Mouse (Mus musculus) MEL (cell line): ENCODE data around the gene Thbs1. TPM values are rescaled to one million over a fixed set of nuclear protein-coding genes. Genes with fewer than 3 reads are reported as not detected.

Experiments used
- DNase-seq: peaks from one replicate; pipeline ENCODE4 v3.0.0; 2011; ENCODE audit warnings: low read depth, low spot score
- H3K27ac ChIP-seq: 2 replicates; pipeline ENCODE4 v1.5.1; 2012; ENCODE audit warnings: low read depth, mild to moderate bottlenecking, control low read depth, low read length, moderate library complexity; ENCODE audit not compliant: control insufficient read depth
- H3K27me3 ChIP-seq, 2 experiments: fragments of 150-350 bp in 1 of 2; sonication (generic) in 1 of 2; 2 replicates each; pipeline ENCODE4 v1.6.1; 2012; ENCODE audit warnings: low read length in 2 of 2, mild to moderate bottlenecking in 2 of 2, improper control_type of control experiment in 1 of 2, moderate library complexity in 1 of 2; ENCODE audit not compliant: insufficient read depth in 2 of 2, control insufficient read depth in 1 of 2
- H3K36me3 ChIP-seq, 2 experiments: 2 replicates each; pipeline ENCODE4 v1.6.1; 2012 to 2014; ENCODE audit warnings: low read length in 2 of 2, improper control_type of control experiment in 1 of 2, inconsistent platforms in 1 of 2, mild to moderate bottlenecking in 1 of 2; ENCODE audit not compliant: insufficient read depth in 2 of 2, control insufficient read depth in 1 of 2
- H3K4me1 ChIP-seq, 2 experiments: fragments of 150-350 bp in 1 of 2; sonication (generic) in 1 of 2; 2 replicates each; pipeline ENCODE4 v1.6.1; 2012; ENCODE audit warnings: low read length in 2 of 2, improper control_type of control experiment in 1 of 2, mild to moderate bottlenecking in 1 of 2; ENCODE audit not compliant: insufficient read depth in 2 of 2, control insufficient read depth in 1 of 2
- H3K4me3 ChIP-seq, 2 experiments: fragments of 150-350 bp in 1 of 2; sonication (generic) in 1 of 2; 2 replicates each; pipeline ENCODE4 v1.5.1; 2012; ENCODE audit warnings: low read depth in 2 of 2, low read length in 2 of 2, mild to moderate bottlenecking in 2 of 2, moderate library complexity in 2 of 2, control low read depth in 1 of 2, improper control_type of control experiment in 1 of 2; ENCODE audit not compliant: control insufficient read depth in 1 of 2, insufficient read depth in 1 of 2
- H3K79me2 ChIP-seq: 2 replicates; pipeline ENCODE4 v1.6.1; 2012; ENCODE audit warnings: mild to moderate bottlenecking, low read length, moderate library complexity; ENCODE audit not compliant: control insufficient read depth, poor library complexity, insufficient read depth
- H3K9ac ChIP-seq: 2 replicates; pipeline ENCODE4 v1.6.1; 2012; ENCODE audit warnings: low read depth, mild to moderate bottlenecking, control low read depth, low read length, moderate library complexity; ENCODE audit not compliant: control insufficient read depth, poor library complexity, severe bottlenecking
- H3K9me3 ChIP-seq: fragments of 150-350 bp; sonication (generic); replicated peaks from 2 replicates; pipeline ENCODE4 v1.6.1; 2012; ENCODE audit warnings: mild to moderate bottlenecking, low read length, improper control_type of control experiment, moderate library complexity; ENCODE audit not compliant: insufficient read depth
- BHLHE40 ChIP-seq: IDR thresholded peaks from 2 replicates; pipeline ENCODE4 v1.6.1; 2012; ENCODE audit warnings: low read depth, mild to moderate bottlenecking, inconsistent platforms, low read length, improper control_type of control experiment, borderline replicate concordance
- CHD1 ChIP-seq: IDR thresholded peaks from 2 replicates; pipeline ENCODE4 v1.6.1; 2012; ENCODE audit warnings: low read depth, mild to moderate bottlenecking, inconsistent platforms, low read length, improper control_type of control experiment
- CTCF ChIP-seq, 3 experiments: IDR thresholded peaks in 2 of 3; conservative IDR thresholded peaks in 1 of 3; 2 replicates each; pipeline ENCODE4 v1.5.1; 2011 to 2012; ENCODE audit warnings: low read length in 3 of 3, low read depth in 2 of 3, mild to moderate bottlenecking in 2 of 3, improper control_type of control experiment in 1 of 3, inconsistent platforms in 1 of 3, mixed read lengths in 1 of 3, moderate library complexity in 1 of 3; ENCODE audit not compliant: control insufficient read depth in 1 of 3, insufficient read depth in 1 of 3, poor library complexity in 1 of 3, severe bottlenecking in 1 of 3
- E2F4 ChIP-seq: IDR thresholded peaks from 2 replicates; pipeline ENCODE4 v1.6.1; 2011; ENCODE audit warnings: low read depth, low read length, improper control_type of control experiment, borderline replicate concordance
- ELF1 ChIP-seq: IDR thresholded peaks from 2 replicates; pipeline ENCODE4 v1.6.1; 2014; ENCODE audit warnings: low read depth, mild to moderate bottlenecking, inconsistent platforms, low read length, improper control_type of control experiment, moderate library complexity
- ETS1 ChIP-seq: IDR thresholded peaks from 2 replicates; pipeline ENCODE4 v1.6.1; 2012; ENCODE audit warnings: low read depth, mild to moderate bottlenecking, inconsistent platforms, low read length, improper control_type of control experiment, moderate library complexity
- GATA1 ChIP-seq: IDR thresholded peaks from 2 replicates; pipeline ENCODE4 v1.6.1; 2011; ENCODE audit warnings: low read depth, low read length, improper control_type of control experiment
- HCFC1 ChIP-seq: IDR thresholded peaks from 2 replicates; pipeline ENCODE4 v1.6.1; 2012; ENCODE audit warnings: low read depth, mild to moderate bottlenecking, inconsistent platforms, low read length, improper control_type of control experiment, moderate library complexity
- KAT2A ChIP-seq: conservative IDR thresholded peaks from 2 replicates; pipeline ENCODE4 v1.6.1; 2012; ENCODE audit warnings: low read depth, low read length, improper control_type of control experiment, inconsistent platforms
- MAFK ChIP-seq: IDR thresholded peaks from 2 replicates; pipeline ENCODE4 v1.6.1; 2011; ENCODE audit warnings: low read depth, mild to moderate bottlenecking, low read length, improper control_type of control experiment, borderline replicate concordance
- MAX ChIP-seq: IDR thresholded peaks from 2 replicates; pipeline ENCODE4 v1.6.1; 2011; ENCODE audit warnings: low read length, improper control_type of control experiment
- MXI1 ChIP-seq: IDR thresholded peaks from 2 replicates; pipeline ENCODE4 v1.6.1; 2011; ENCODE audit warnings: mild to moderate bottlenecking, low read depth, low read length, improper control_type of control experiment
- MYC ChIP-seq: IDR thresholded peaks from 2 replicates; pipeline ENCODE4 v1.6.1; 2011; ENCODE audit warnings: low read depth, mild to moderate bottlenecking, low read length, improper control_type of control experiment, moderate library complexity
- NELFE ChIP-seq: IDR thresholded peaks from 2 replicates; pipeline ENCODE4 v1.6.1; 2011; ENCODE audit warnings: low read depth, low read length, improper control_type of control experiment
- NRF1 ChIP-seq: IDR thresholded peaks from 2 replicates; pipeline ENCODE4 v1.6.1; 2014; ENCODE audit warnings: low read depth, mild to moderate bottlenecking, inconsistent platforms, low read length, improper control_type of control experiment, moderate library complexity; ENCODE audit not compliant: poor library complexity, insufficient read depth, severe bottlenecking
- POLR2A ChIP-seq, 2 experiments: IDR thresholded peaks; 2 replicates each; pipeline ENCODE4 v1.6.1; 2011 to 2012; ENCODE audit warnings: low read length in 2 of 2, mild to moderate bottlenecking in 2 of 2, control low read depth in 1 of 2, improper control_type of control experiment in 1 of 2, low read depth in 1 of 2, moderate library complexity in 1 of 2; ENCODE audit not compliant: control insufficient read depth in 1 of 2, insufficient read depth in 1 of 2, poor library complexity in 1 of 2
- POLR2AphosphoS5 ChIP-seq: IDR thresholded peaks from 2 replicates; pipeline ENCODE4 v1.6.1; 2012; ENCODE audit warnings: low read depth, borderline replicate concordance, mild to moderate bottlenecking, inconsistent platforms, low read length, moderate library complexity, mixed read lengths
- RCOR1 ChIP-seq: IDR thresholded peaks from 2 replicates; pipeline ENCODE4 v1.6.1; 2012; ENCODE audit warnings: low read depth, mild to moderate bottlenecking, inconsistent platforms, low read length, improper control_type of control experiment
- SIN3A ChIP-seq: IDR thresholded peaks from 2 replicates; pipeline ENCODE4 v1.6.1; 2012; ENCODE audit warnings: low read length, improper control_type of control experiment, inconsistent platforms
- SMC3 ChIP-seq: IDR thresholded peaks from 2 replicates; pipeline ENCODE4 v1.6.1; 2011; ENCODE audit warnings: low read depth, low read length, improper control_type of control experiment
- TAL1 ChIP-seq: IDR thresholded peaks from 2 replicates; pipeline ENCODE4 v1.6.1; 2012; ENCODE audit warnings: mild to moderate bottlenecking, inconsistent platforms, low read length, moderate library complexity, mixed read lengths
- TCF12 ChIP-seq: IDR thresholded peaks from 2 replicates; pipeline ENCODE4 v1.6.1; 2014; ENCODE audit warnings: low read depth, mild to moderate bottlenecking, inconsistent platforms, low read length, improper control_type of control experiment, moderate library complexity
- UBTF ChIP-seq: IDR thresholded peaks from 2 replicates; pipeline ENCODE4 v1.6.1; 2012; ENCODE audit warnings: low read depth, mild to moderate bottlenecking, inconsistent platforms, low read length, improper control_type of control experiment, moderate library complexity, borderline replicate concordance; ENCODE audit not compliant: insufficient read depth
- USF1 ChIP-seq: IDR thresholded peaks from 2 replicates; pipeline ENCODE4 v1.6.1; 2014; ENCODE audit warnings: low read depth, mild to moderate bottlenecking, inconsistent platforms, low read length, improper control_type of control experiment, moderate library complexity
- USF2 ChIP-seq, 2 experiments: IDR thresholded peaks; 2 replicates each; pipeline ENCODE4 v1.6.1; 2011 to 2012; ENCODE audit warnings: improper control_type of control experiment in 2 of 2, low read length in 2 of 2, borderline replicate concordance in 1 of 2, inconsistent platforms in 1 of 2, low read depth in 1 of 2, mild to moderate bottlenecking in 1 of 2; ENCODE audit not compliant: insufficient read depth in 1 of 2
- ZC3H11A ChIP-seq: IDR thresholded peaks from 2 replicates; pipeline ENCODE4 v1.6.1; 2012; ENCODE audit warnings: low read depth, mild to moderate bottlenecking, inconsistent platforms, low read length, improper control_type of control experiment
- polyA plus RNA-seq, 2 experiments: library from polyadenylated mRNA; stranded (reverse) in 1 of 2; unstranded in 1 of 2; fragments of >175 nt in 1 of 2; fragments of >200 nt in 1 of 2; gene quantifications; 2 replicates each; pipeline versions ENCODE4 v1.2.1 to v1.2.4; 2012; ENCODE audit warnings: low replicate concordance in 2 of 2, low read depth in 1 of 2; ENCODE audit not compliant: insufficient read length in 2 of 2, insufficient read depth in 1 of 2, missing spikeins in 1 of 2
- total RNA-seq: library from RNA; depleted of rRNA; stranded (reverse); fragments of 300-350 nt; gene quantifications from 2 replicates; pipeline ENCODE4 v1.2.3, GENCODE M21; 2012

Gene Thbs1
- total and polyA plus RNA-seq, 3 experiments = not detected

DNA sequence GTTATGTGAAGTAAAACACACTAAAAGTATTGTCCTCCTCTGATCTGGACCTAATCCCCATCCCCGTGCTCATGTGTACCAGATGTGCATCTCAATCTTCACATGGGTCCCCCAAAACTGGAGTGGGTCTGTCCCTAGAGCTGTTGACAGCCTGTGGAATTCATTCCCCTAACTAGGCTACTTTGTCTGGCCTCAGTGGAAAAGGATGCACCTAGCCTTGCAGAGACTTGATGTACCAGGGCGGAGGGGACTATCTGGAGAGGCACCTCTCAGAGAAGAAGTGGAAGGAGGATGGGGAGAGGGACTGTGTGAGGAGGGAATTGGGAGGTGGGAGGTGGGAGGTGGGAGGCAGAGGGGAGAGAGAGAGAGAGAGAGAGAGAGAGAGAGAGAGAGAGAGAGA is 26.1 kb downstream of the Thbs1 start:
- Histone ChIP-seq H3K4me1 (no peaks in the 10 kb centered on the region), H3K27ac (no peak overlapping the region), H3K9ac (no peak overlapping the region), H3K9me3 (no peaks in the 10 kb centered on the region), H3K36me3 (no peaks in the 10 kb centered on the region), H3K79me2 (no peaks in the 10 kb centered on the region), H3K27me3 (no peaks in the 10 kb centered on the region), H3K4me3 (no peak overlapping the region)
- no peak for DNase-seq
- no peak for TF ChIP-seq ZC3H11A
- TF ChIP-seq ELF1 = no peak
- no peak for TF ChIP-seq TCF12
- TF ChIP-seq NRF1 = no peak
- TF ChIP-seq POLR2A (IDR thresholded peaks at IDR 0.05; ENCODE audit: control insufficient read depth in 1 of 2, insufficient read depth in 1 of 2, low read depth in 1 of 2, low read length in 2 of 2, poor library complexity in 1 of 2) = no peak
- no peak for TF ChIP-seq MXI1
- no peak for TF ChIP-seq NELFE
- no peak for TF ChIP-seq HCFC1
- no peak for TF ChIP-seq UBTF
- TF ChIP-seq SIN3A = no peak
- no peak for TF ChIP-seq POLR2AphosphoS5
- TF ChIP-seq USF1 = no peak
- TF ChIP-seq USF2 (IDR thresholded peaks at IDR 0.05; ENCODE audit: borderline replicate concordance in 1 of 2, insufficient read depth in 1 of 2, low read depth in 1 of 2, low read length in 2 of 2) = no peak
- no peak for TF ChIP-seq MAFK
- no peak for TF ChIP-seq MAX
- no peak for TF ChIP-seq RCOR1
- TF ChIP-seq KAT2A = no peak
- no peak for TF ChIP-seq BHLHE40
- no peak for TF ChIP-seq SMC3
- TF ChIP-seq GATA1 = no peak

DNA sequence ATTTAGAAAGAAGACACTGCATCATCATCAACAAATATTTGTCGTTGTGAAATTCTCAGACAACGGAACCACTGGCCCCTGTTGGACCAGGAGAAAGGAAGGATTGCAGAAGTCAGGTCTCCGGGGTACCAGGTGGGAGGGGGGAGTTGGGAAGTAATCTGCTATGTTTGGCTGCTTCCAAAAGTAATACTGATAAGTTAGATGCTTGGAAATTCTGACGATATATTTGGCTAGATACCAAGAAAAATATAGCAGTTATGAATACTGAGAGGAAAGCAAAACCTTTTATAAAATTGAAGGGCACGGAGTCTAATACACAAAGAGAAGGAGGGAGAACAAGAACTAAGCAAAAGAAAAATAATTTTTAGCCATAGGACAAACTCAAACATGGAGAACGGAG is 27.6 kb downstream of the Thbs1 start:
- TF ChIP-seq POLR2A (IDR thresholded peaks at IDR 0.05; ENCODE audit: control insufficient read depth in 1 of 2, insufficient read depth in 1 of 2, low read depth in 1 of 2, low read length in 2 of 2, poor library complexity in 1 of 2) = no peak
- TF ChIP-seq GATA1 = no peak
- no peak for TF ChIP-seq TCF12
- TF ChIP-seq MYC = no peak
- no peak for TF ChIP-seq NRF1
- TF ChIP-seq CTCF (IDR thresholded peaks at IDR 0.05 in 2 of 3, conservative IDR thresholded peaks at IDR 0.05 in 1 of 3; ENCODE audit: control insufficient read depth in 1 of 3, insufficient read depth in 1 of 3, low read depth in 2 of 3, low read length in 3 of 3, poor library complexity in 1 of 3, severe bottlenecking in 1 of 3) = no peak
- TF ChIP-seq RCOR1 = no peak
- no peak for TF ChIP-seq ETS1
- no peak for TF ChIP-seq E2F4
- TF ChIP-seq TAL1 = no peak
- TF ChIP-seq MXI1 = no peak
- no peak for TF ChIP-seq USF2 (IDR thresholded peaks at IDR 0.05; ENCODE audit: borderline replicate concordance in 1 of 2, insufficient read depth in 1 of 2, low read depth in 1 of 2, low read length in 2 of 2)
- TF ChIP-seq MAX = no peak
- no peak for TF ChIP-seq CHD1
- TF ChIP-seq POLR2AphosphoS5 = no peak
- no peak for DNase-seq

More for the DNA sequence above, 27.6 kb downstream of the Thbs1 start:
- Histone ChIP-seq H3K9ac (no peak overlapping the region), H3K4me1 (no peaks in the 10 kb centered on the region), H3K9me3 (no peaks in the 10 kb centered on the region), H3K79me2 (no peaks in the 10 kb centered on the region), H3K36me3 (no peaks in the 10 kb centered on the region), H3K27ac (no peak overlapping the region), H3K4me3 (no peak overlapping the region), H3K27me3 (no peaks in the 10 kb centered on the region)
